Mouse (Mus musculus): ENCODE data around the gene Nup188. TPM values are rescaled to one million over a fixed set of nuclear protein-coding genes. Genes with fewer than 3 reads are reported as not detected.

The Nup188 gene
- total RNA-seq, 2 experiments from 2014 or later: 8.4 to 9.9 TPM

DNA sequence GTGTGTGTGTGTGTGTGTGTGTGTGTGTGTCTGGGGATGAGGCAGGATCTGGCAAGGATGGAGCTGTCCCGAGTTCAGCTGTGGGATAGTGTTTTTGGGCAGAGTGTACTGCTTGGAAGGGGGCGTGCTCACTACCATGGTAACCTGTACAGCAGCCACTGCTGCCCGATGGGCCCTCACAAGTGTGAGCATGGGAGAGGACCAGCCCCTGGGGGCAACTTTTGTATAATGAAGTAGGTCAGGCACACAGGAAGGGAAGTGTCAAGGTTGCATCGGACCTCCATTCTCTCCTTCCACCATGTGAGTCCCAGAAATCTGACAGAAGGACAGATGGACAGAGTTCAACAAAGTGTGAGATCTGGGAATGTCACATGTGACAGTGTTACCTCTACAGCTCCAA, 38.5 kb upstream of the Nup188 start:
- TF ChIP-seq CTCF (IDR thresholded peaks at IDR 0.05): no peak
- Histone ChIP-seq H3K4me3 (no peak overlapping the region; the same call in 1 of the 2 replicates), H3K27ac (peak overlapping the region; percentile 80)
- intact Hi-C loops (cut with DNase I): no loop called here
- no peak for DNase-seq

- TF ChIP-seq CTCF (IDR thresholded peaks at IDR 0.05): no peak
- H3K27ac ChIP-seq: peak overlapping the region; percentile 80
- no peak for DNase-seq
Measured at GRCm38 (mm10) chr2:30249182-30249581, 37.0 kb upstream of the Nup188 start.

GRCm38 (mm10) chr2:30250166-30251128, 35.8 kb upstream of the Nup188 start:
- intact Hi-C loops (cut with DNase I): no loop called here
- no peak for TF ChIP-seq CTCF (IDR thresholded peaks at IDR 0.05)
- Histone ChIP-seq H3K27ac (peak overlapping the region; percentile 80), H3K4me3 (no peak overlapping the region)
- no peak for DNase-seq

More at GRCm38 (mm10) chr2:30249182-30249581, 37.0 kb upstream of the Nup188 start:
- intact Hi-C loops (cut with DNase I): no loop called here
- H3K4me3 ChIP-seq: no peak overlapping the region

- H3K27ac ChIP-seq: peak overlapping the region; percentile 80
- intact Hi-C loops (cut with DNase I): no loop called here
- peak; percentile 51 for DNase-seq
Measured at GRCm38 (mm10) chr2:30251417-30252104, 34.6 kb upstream of the Nup188 start.

GRCm38 (mm10) chr2:30252521-30252920, 33.7 kb upstream of the Nup188 start:
- peak overlapping the region; percentile 80 for H3K27ac ChIP-seq
- DNase-seq: no peak
- intact Hi-C loops (cut with DNase I): no loop called here
- peak overlapping the region; percentile 6 for H3K4me3 ChIP-seq
- TF ChIP-seq CTCF (IDR thresholded peaks at IDR 0.05): no peak

More at GRCm38 (mm10) chr2:30251417-30252104, 34.6 kb upstream of the Nup188 start:
- H3K4me3 ChIP-seq: peak overlapping the region; percentile 11; the same call in 1 of the 2 replicates
- TF ChIP-seq CTCF (IDR thresholded peaks at IDR 0.05): no peak

- intact Hi-C loops (cut with DNase I): no loop called here
- DNase-seq: no peak
- Histone ChIP-seq H3K4me3 (no peak overlapping the region), H3K27ac (peak overlapping the region; percentile 80)
- no peak for TF ChIP-seq CTCF (IDR thresholded peaks at IDR 0.05)
Measured at GRCm38 (mm10) chr2:30253809-30254208, 32.4 kb upstream of the Nup188 start.

DNA sequence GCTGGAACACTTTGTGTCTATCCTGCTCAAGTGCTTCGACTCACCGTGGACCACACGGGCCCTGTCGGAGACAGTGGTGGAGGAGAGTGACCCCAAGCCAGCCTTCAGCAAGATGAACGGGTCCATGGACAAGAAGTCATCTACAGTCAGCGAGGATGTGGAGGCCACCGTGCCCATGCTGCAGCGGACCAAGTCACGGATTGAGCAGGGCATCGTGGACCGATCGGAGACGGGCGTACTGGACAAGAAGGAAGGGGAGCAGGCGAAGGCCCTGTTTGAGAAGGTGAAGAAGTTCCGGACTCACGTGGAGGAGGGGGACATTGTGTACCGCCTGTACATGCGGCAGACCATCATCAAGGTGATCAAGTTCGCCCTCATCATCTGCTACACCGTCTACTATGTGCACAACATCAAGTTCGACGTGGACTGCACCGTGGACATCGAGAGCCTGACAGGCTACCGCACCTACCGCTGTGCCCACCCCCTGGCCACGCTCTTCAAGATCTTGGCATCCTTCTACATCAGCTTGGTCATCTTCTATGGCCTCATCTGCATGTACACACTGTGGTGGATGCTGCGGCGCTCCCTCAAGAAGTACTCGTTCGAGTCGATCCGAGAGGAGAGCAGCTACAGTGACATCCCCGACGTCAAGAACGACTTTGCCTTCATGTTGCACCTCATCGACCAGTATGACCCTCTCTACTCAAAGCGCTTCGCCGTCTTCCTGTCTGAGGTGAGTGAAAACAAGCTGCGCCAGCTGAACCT, 30.4 kb upstream of the Nup188 start:
- intact Hi-C loops (cut with DNase I): no loop called here
- H3K27ac ChIP-seq: no peak overlapping the region

DNA sequence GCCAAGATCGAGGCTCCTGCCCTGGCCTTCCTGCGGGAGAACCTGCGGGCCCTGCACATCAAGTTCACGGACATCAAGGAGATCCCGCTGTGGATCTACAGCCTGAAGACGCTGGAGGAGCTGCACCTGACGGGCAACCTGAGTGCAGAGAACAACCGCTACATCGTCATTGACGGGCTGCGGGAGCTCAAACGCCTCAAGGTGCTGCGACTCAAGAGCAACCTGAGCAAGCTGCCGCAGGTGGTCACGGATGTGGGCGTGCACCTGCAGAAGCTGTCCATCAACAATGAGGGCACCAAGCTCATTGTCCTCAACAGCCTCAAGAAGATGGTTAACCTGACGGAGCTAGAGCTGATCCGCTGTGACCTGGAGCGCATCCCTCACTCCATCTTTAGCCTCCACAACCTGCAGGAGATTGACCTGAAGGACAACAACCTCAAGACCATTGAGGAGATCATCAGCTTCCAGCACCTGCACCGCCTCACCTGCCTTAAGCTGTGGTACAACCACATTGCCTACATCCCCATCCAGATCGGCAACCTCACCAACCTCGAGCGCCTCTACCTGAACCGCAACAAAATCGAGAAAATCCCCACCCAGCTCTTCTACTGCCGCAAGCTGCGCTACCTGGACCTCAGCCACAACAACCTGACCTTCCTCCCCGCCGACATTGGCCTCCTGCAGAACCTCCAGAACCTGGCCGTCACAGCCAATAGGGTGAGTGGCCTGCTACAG, 29.4 kb upstream of the Nup188 start:
- no peak overlapping the region for H3K4me3 ChIP-seq
- DNase-seq: no peak

More for the DNA sequence above, 30.4 kb upstream of the Nup188 start:
- no peak for DNase-seq
- no peak for TF ChIP-seq CTCF (IDR thresholded peaks at IDR 0.05)
- H3K4me3 ChIP-seq: no peak overlapping the region

DNA sequence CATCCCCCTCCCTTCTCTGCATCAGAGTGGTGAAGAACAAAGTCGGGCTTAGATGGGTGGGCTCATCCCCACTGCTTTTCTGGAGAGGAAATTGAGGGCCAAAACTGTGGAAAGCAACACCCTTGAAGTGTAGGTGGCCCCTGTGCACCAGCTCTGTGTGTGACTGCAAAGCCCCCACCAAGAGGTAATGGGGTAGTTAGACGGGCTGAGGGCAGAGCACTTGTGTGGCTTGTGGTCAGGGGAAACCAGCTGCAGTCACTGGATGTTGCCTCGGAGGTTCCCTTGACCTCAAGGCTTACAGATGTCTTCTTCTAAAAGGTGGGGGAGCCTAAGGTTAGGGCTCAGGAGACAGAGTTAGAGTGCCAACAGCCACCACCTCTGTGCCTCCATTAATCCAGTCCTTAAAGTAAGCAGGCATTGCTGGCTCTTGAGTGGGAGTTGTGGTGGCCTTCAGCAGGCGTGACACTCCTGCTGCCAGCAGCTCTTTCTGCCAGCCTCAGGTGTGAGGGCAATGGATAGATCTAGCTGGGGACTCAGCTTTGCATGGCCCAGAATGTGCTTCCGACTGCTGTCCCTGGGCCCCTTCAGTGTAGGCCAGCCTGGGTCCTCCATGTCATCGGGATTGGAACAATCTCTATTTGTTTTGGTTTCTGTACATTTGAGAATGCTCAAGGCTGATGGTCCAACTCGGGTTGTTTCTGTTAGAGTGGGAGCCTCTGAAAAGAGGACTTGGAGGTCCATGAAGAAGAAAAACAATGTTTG, 28.3 kb upstream of the Nup188 start:
- Histone ChIP-seq H3K27ac (peak overlapping the region; percentile 94), H3K4me3 (peak overlapping the region; percentile 60)
- intact Hi-C loops (cut with DNase I): no loop called here
- no peak for DNase-seq
- no peak for TF ChIP-seq CTCF (IDR thresholded peaks at IDR 0.05)

More for the DNA sequence above, 29.4 kb upstream of the Nup188 start:
- H3K27ac ChIP-seq: peak overlapping the region; percentile 94
- intact Hi-C loops (cut with DNase I): no loop called here
- no peak for TF ChIP-seq CTCF (IDR thresholded peaks at IDR 0.05)

GRCm38 (mm10) chr2:30258600-30258999, 27.6 kb upstream of the Nup188 start:
- peak; percentile 76 for DNase-seq
- intact Hi-C loops (cut with DNase I): no loop called here
- no peak for TF ChIP-seq CTCF (IDR thresholded peaks at IDR 0.05)
- peak overlapping the region; percentile 94 for H3K27ac ChIP-seq
- H3K4me3 ChIP-seq: peak overlapping the region; percentile 60
